Mouse (Mus musculus): ENCODE results near the gene Ube2h.

The Ube2h gene

DNA sequence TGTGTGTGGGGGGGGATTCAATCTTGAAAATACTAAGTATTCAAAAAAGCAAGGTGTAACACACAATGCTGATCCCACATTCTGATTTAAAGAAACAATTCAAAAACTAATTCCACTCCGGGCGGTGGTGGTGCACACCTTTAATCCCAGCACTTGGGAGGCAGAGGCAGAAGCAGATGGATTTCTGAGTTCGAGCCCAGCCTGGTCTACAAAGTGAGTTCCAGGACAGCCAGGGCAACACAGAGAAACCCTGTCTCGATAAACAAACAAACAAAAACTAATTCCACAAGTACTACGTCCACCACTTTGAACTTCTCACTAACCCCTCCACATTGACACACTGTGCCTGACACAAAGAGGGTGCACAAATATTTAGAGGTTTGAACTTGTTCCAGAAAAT, 4.7 kb downstream of the Ube2h start:
- DNase-seq (ENCODE audit: low spot score in 2 of 2) = no peak

DNA sequence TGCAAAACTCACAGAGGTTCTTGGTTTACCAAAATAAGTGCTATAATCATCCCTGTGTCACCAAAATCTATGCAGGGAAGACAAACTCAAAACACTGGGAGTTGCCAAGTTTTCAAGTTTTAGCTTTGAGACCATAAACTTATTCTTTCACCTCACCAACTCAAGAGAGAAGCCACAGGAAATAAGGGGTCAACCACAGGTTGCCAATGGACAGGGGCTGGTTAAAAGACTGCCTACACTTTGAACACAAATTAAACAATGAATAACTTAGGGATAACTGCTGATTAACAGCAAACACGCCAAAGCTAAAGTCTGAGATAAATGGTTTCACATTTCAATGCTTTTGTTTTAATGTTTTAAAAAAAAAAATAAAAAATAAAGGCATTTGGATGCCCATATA, 5.2 kb downstream of the Ube2h start:
- DNase-seq (ENCODE audit: low spot score in 2 of 2) = no peak

DNA sequence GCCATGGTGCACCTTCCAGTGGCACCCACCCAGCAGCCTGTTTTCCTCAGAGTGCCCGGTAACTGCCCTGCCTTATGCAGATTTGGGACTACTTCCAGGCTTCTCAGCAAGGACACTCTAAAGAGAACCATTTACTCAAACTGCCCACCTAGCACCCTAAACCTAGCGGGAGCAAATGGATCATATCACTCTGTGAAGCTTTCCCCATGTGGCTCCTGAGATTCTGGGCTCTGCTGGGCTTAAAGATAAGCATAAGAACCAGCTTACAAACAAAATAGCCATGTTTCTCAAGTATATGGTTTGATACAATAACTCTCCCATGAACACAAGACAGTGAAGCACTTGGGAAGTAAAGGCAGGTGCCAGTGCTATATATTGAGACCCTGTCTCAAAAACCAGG, 11.8 kb downstream of the Ube2h start:
- no peak for DNase-seq (ENCODE audit: low spot score in 2 of 2)

DNA sequence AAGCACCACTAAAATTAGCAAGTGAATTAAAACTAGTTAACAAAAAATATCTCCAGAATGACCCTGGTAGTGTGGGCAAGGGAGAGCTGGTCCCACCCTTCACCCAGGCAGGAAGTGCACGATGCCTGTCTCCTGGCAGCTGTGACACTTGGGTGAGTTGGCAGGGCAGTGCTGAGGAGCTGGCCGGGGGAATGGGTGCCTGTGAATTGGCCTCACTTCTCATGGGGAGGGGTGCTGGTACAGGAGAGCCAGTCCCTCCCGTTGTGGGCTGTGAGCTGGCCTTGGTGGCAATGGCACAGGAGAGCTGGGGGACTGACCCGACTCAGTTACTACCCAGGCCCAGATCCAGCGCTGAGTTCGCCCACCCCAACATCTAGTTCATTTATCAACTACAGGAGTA, 16.4 kb downstream of the Ube2h start:
- DNase-seq (ENCODE audit: low spot score in 2 of 2) = no peak

DNA sequence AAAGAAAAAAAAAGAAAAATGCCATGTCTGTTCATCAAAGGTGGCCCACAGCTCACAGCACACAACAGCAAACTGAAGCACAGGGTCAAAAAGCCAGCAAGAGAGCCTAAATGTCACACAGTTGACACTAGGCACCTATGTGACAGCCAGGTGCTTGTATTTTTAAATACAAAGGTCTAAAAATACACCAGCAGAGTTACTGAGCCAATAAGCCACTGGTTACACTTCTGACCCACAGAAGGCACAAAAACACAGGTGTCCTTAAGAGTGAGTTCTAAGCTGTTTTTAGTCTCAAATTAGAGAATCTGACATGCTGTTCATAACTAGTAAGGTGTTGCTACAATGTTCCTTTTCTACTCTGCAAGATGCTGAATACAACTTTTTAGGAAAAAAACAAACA, 17.7 kb downstream of the Ube2h start:
- no peak for DNase-seq (ENCODE audit: low spot score in 2 of 2)

DNA sequence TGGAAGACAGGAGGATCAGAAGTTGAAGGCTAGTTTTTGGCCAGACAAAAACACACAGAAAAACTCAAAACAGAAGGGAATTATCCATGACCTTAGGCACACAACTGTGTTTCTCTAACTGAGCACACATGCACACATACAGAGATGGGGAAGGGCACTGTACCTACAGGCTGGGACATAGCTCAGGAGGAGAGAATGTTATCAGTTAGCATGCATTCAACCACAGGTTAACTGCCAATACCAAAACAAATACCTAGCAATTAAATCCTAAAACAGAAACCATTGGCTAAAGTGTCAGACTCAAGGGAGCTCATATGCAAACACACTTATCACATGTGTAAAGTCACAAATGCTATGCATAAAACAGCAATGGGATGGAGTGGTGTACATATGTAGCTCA, 20.2 kb downstream of the Ube2h start:
- no peak for DNase-seq (ENCODE audit: low spot score in 2 of 2)

DNA sequence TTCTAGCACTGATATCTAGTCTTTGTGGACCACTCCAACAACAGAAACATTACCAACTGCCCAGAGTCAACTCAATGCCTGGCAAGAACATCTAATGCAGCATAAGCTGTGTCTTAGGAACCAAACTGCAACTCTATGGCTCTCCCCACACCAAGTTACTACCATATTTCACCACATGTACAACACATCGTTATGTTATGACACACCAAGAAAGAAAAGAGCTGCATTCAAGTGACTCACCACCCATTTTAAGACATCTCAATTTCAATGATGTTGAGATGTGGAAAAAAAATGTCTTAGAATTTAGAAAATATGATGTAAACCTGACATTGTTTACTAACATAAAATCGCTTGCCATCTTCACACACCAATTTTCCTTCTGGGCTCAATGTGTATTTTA, 22.0 kb downstream of the Ube2h start:
- DNase-seq (ENCODE audit: low spot score in 2 of 2) = no peak

DNA sequence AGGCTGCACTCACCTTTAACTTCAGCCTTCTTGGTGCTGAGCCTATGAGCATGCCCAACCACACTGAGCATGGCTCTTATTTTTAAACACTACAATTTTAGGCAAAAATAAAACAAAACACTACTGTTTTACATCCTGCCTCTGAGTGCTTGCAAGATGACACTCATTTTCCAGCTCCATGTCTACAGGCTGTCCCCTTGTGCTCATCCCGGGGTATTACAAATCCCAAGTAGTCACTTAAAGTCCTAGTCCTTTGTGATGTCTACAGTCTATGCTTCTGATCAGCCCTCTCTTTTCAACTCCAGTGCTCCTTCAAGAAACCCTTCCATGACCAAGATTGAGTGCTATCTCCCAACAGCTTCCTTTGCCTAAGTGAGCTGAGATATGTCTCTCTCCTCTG, 26.0 kb downstream of the Ube2h start:
- DNase-seq (ENCODE audit: low spot score in 2 of 2) = no peak

DNA sequence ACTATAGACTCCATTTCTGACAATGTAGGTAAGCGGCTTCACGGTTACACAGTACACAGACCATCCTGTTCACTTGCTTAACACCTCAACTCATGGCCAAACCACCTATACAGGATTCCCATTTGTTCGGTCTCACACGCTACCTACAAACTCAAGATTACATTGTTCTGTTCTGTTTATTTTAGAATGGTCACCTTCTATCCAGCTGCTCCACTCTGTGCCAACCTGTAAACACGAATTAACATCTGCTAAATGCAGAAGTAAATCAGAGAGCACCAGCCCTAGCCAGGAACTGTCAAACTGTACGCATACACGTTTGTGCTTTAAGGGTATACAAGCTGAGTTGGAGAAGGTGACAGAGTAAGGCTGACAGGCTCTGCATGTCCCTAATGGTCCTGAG, 27.5 kb downstream of the Ube2h start:
- DNase-seq (ENCODE audit: low spot score in 2 of 2) = no peak

DNA sequence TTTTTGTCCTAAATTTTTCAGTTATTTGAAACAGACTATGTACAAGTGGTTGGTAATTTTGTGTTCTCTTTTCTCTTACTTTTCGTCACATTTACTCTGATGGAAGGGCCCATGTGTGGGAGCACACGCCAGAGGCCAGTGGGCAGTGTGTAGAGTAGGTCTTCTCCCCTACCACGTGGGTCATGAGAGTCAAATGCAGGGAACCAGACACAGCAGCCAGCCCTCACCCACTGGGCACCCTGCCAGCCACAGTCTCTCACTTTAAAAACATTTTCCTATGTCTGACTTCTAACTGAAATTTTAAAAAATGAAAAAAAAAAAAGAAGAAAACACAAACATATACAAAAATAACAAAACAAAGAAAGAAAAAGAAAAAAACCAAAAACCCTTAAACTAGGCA, 28.0 kb downstream of the Ube2h start:
- DNase-seq (ENCODE audit: low spot score in 2 of 2) = no peak

DNA sequence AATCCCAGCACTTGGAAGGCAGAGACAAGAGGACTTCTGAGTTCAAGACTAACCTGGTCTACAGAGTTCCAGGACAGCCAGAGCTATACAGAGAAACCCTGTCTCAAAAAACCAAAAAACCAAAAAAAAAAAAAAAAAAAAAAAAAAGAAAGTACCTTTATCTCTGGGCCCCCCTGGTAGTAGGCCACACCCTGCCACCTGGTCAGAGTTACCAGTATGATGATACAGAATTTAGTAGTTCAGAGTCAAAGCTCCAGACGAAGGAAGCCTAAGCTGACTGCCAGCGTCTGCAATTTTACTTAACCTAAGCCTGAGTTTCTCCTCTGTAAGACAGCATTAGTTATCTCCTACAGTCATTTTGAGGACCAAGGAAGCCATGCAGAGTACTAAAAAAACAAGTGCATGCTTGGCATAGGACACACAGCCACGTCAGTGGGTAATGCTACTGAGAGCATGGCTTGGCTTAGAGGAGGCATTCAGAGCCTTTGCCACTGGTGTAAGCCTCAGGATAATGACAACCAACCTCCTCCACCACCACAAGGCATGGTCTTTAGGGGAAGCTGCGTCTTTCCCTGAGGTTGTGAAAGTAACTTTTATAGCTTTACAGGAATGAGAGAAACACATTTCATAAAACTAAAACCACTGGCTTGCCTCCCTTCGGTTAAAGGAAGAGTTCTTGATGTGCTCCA, 29.0 kb downstream of the Ube2h start:
- DNase-seq (ENCODE audit: low spot score in 2 of 2) = no peak

DNA sequence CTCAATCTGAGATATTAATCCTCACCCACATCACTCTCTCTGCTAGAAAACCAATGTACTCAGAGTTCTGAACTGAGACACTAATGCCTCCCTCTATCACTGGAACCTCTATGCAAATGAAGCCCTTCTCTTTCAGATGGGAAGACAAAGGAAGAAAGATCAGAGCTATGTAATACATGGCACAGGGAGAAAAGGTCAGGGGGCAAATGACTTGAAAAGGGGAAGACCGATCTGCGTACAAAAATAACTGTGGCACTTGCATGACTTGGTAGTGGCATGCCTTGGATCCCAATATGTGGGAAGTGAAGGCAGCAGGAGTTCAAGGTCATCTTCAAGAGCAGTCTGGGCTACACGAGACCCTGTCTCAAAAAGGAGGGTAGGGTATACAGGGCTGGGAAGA, 31.4 kb downstream of the Ube2h start:
- DNase-seq (ENCODE audit: low spot score in 2 of 2) = no peak

DNA sequence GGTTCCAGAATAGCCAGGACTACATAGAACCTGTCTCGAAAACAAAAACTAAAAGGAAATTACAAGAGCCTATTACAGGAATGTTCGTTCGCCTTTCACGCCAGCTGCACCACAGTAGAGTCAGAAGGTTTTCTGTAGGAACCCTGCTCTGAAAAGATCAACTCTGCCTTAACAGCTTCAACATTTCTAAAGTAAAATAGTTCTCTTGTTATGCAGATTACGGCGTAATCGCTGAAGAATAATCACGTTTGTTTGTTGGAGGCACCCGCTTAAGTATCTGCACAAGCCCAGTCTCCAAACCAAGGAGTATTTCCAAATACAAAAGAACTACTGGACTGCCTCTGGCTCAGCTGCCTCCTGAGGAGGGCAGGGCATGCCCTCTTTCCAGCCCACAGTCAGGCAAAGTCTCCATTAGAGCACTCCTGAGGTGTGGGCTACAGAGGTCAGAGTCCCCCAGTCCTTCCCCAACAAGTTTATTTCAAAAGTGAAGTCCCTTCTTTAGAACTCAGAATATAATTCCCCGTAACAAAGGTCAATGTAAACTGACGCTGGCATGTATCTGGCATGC, 31.9 kb downstream of the Ube2h start:
- no peak for DNase-seq (ENCODE audit: low spot score in 2 of 2)

DNA sequence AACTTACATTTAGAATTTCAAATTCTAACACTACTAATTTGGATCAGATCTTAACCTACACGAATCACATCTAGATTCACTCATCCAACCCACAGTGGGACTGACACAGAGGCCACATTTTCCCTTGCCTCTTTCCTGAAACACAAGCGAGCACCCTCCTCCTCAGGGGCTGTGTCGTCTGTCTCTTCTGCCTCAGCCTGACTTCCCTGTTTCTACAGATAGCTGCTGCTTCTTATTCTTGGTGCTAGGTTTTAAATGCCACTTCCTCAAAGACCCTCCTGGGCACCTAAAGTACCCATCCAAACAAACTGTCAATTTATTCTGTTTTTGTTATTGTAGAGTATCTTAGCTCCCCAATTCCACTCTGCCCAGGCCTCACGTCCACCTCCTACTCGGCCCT, 34.5 kb downstream of the Ube2h start:
- no peak for DNase-seq (ENCODE audit: low spot score in 2 of 2)

DNA sequence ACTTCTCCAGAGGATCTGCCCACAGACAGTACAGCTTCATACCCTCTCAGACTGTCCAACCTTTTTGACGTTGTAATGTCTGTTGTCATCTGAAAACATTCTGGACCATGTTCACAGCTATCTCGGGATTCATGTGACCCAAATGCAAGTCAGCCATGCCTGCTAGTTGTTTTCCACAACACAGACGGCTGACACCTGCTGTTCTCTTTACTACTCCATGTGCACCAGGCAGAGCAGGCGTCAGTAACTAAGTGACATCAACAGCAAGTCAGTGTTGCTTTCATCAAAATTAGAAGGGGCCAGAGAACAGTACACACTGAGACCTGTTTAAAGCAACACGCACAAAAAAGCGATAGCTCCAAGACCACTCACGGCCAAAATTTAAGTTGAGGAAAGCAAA, 36.9 kb downstream of the Ube2h start:
- DNase-seq (ENCODE audit: low spot score in 2 of 2) = no peak

DNA sequence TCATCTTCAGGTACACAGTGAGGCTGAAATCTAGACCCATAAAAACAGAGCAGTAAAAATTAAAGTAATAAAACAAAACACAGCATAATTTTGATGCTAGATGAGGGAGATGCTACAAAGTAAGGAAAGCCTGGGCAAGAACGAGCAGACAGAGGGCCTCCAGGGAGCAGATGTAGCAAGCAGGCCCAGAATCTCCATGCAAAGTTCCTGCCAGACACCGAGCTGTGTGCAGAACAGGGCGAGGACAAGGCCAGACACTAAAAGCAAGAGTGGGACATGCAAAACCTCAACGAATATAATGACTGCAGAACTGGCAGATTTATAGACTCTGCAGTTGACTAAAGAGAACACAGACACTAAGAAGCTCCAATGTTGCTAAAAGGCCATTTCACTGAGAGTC, 38.9 kb downstream of the Ube2h start:
- DNase-seq (ENCODE audit: low spot score in 2 of 2) = no peak

DNA sequence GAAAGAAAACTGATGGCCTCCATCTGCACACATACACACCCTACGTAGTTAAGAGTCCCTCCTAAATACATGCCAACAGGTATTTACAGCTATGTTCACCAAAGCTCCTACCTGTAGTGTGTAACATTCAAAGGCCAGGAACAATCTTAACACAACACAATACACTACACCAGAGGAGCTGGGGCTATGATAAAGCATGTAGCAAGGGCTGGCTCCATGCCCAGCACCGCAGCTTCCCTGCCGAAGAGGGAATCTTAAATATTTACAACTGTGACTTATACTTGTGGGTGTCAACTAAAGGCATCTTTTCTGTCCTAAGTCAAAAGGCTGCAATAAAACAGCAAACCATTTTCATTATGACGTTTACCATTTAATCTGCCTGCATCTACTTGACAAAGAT, 41.3 kb downstream of the Ube2h start:
- DNase-seq (ENCODE audit: low spot score in 2 of 2) = no peak

DNA sequence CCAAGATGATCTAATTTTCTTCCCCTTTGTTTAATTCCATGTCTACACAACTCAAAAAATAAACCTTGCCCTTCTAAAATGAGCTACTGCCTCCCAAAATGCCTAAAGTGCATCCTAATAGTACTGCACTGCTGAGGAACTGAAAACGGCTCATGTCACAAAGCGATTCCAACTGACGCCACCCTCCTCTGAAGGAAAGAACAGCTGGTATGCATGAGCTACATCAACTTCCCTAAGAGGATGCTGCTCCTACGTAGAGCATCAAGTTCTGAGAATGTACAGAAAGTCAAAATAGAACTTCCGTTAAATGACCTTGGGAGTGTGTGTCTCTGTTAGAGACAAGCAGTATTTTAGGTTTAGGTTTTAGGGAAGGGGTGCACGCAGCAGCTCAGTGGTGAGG, 45.1 kb downstream of the Ube2h start:
- DNase-seq (ENCODE audit: low spot score in 2 of 2) = no peak

DNA sequence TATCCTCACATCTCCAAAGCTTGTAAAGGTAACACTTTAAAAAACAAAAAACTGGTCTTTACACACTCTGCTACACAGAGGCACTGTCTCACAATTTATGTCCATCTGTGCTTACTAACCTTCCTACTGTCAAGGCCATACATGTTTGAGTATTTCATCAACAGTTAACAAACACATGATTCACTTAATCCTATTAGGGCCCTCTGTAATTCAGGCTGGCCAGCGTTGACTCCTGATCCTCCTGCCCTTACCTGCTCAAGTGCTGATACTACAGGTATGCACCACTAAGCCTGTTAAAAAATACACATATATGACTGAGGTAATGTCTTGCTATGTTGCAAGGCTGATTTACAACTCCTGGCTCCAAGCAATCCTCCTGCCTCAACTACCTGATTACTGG, 46.4 kb downstream of the Ube2h start:
- no peak for DNase-seq (ENCODE audit: low spot score in 2 of 2)

DNA sequence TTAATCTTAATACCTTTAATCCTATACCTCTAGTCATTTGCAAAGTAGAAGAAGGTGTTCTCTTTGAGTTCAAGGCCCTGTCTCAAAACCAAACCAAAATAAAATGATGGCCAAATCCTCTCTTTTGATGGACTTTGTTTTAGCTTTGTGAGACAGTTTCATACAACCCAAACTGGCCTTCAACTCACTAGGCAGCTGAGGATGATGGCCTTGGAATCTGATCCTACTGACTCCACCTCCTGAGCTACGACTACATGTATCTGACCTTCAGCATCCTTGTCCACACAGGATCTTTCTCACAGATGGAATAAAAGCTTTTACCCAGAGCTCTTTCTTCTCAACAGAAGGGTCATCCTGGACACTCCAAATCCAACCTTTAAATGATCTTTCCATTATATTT, 48.5 kb downstream of the Ube2h start:
- DNase-seq (ENCODE audit: low spot score in 2 of 2) = no peak

DNA sequence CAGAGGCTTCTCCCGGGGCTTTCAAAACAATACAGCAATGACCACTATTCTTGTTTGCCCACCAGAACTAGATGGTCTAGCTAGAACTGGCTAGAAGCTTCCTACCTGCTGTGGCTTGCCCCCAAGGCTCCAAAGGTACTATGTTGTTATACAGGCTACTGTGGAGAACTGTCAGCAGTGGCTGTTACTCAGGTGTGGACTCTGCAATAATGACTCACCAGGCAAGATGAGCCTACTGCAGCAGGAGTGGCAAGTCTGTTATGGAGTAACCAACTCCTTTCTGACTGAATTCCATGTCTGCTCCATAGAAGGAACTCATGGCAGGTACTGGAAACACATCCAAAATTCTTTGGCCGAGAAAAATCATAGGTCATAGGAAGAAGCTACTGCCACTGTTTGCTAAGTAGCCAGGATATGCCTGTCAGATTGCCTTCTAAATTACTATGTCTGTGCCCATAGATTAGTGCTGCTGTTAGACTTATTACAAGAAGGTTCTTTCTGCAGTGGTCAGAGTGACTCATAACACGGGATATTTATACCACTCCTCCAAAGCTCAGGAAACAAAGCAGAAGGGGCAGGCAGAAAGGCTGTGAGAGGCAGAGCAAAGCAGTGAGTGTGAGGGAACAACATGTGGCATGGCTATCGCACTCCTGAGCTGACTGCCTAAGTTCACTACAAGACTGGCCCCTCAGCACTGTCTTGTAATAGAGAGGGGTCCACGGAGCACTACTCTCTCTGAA, 51.9 kb downstream of the Ube2h start:
- DNase-seq (ENCODE audit: low spot score in 2 of 2) = no peak

DNA sequence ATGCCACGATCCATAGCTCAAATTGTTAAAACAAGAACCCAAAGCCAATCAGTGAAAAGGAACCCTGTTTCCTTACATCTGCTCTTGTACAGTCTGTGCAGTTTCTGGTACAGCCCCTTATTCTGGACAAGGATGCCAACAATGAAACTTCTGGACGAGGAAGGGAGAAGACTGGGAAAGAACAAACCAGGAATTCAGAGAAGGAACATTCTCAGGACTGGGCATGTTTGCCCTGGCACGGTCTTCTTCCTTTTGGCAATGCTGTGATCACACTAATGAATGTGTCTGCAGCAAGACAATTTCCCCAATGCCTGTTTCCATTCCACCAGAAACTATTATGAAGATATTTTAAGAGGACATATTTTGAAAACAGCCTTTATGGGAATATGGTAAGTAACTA, 55.6 kb downstream of the Ube2h start:
- no peak for DNase-seq (ENCODE audit: low spot score in 2 of 2)

DNA sequence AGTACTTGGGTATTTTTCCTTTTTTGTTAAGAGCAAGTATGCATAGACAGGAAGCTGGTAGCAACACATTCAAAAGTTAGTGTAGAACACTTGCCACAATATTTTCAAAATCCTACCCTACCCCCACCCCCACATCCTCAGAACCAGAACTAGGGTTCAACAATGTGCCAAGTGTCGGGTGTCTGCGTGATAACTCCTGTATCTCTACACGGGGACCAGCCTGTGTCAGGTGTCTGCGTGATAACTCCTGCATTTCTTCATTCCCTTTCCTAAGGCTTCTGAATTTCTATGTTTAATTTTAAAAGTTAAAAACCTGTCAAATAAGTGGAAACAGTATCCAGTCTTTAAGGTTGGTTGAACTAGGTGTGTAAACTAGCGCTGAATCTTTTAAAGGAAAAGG, 58.4 kb downstream of the Ube2h start:
- DNase-seq (ENCODE audit: low spot score in 2 of 2) = no peak

DNA sequence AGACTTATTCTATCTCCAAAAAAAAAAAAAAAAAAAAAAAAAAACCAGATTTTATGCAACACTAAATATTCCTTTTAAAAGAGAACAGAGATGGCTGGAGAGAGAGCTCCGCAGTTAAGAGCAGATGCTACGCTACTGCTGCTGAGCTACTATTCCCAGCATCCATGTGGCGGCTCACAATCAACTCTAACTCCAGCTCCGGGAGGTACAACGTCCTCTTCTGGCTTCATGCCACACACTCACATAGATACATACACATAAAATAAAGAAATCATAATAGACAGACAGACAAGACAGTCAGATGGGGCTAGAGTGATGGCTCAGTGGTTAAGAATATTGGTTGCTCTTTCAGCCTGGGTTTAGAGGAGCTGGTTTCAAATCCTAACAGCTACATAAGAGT, 58.9 kb downstream of the Ube2h start:
- no peak for DNase-seq (ENCODE audit: low spot score in 2 of 2)
